Mouse (Mus musculus) heart, postnatal 10 days (tissue): ENCODE measurements around the gene 4933427D14Rik. TPM values are rescaled to one million over a fixed set of nuclear protein-coding genes. Genes with fewer than 3 reads are reported as not detected.

Experiments used
- DNase-seq, 2 experiments: peaks; one replicate each; pipeline ENCODE4 v3.0.0; 2021
- intact Hi-C: fragments of 180-260 bp; cut with DNase I; formaldehyde crosslinking; loops from one replicate; pipeline ENCODE4 v1.15.1; 2025
- total RNA-seq, 2 experiments: library from RNA; stranded (reverse); gene quantifications; 2 replicates each; pipeline ENCODE4 v1.2.3; 2021

Gene 4933427D14Rik
- total RNA-seq, 2 experiments from 2014 or later: 3.8 to 4.7 TPM

GRCm38 (mm10) chr11:72147910-72148309, 59.3 kb downstream of the 4933427D14Rik start:
- intact Hi-C loops: no loop called here
- no peak for DNase-seq

- DNase-seq: no peak
- intact Hi-C loops: loop anchor here (2.0 kb wide), 1 partner anchor 93 kb away; no protein-coding TSS in a partner anchor
Measured at GRCm38 (mm10) chr11:72145877-72146248, 61.4 kb downstream of the 4933427D14Rik start.

- DNase-seq: peak in 1 of 2 experiments; percentile 50
Measured at GRCm38 (mm10) chr11:72145182-72145876, 61.9 kb downstream of the 4933427D14Rik start.

GRCm38 (mm10) chr11:72142889-72143288, 64.4 kb downstream of the 4933427D14Rik start:
- intact Hi-C loops: no loop called here
- no peak for DNase-seq

More at GRCm38 (mm10) chr11:72145182-72145876, 61.9 kb downstream of the 4933427D14Rik start:
- intact Hi-C loops: loop anchor here (2.0 kb wide), 1 partner anchor 93 kb away; no protein-coding TSS in a partner anchor

GRCm38 (mm10) chr11:72140198-72140597, 67.1 kb downstream of the 4933427D14Rik start:
- intact Hi-C loops: no loop called here

GRCm38 (mm10) chr11:72136231-72136982, 70.9 kb downstream of the 4933427D14Rik start:
- intact Hi-C loops: loop anchor here (2.0 kb wide), 1 partner anchor 84 kb away; no protein-coding TSS in a partner anchor
- no peak for DNase-seq

More at GRCm38 (mm10) chr11:72140198-72140597, 67.1 kb downstream of the 4933427D14Rik start:
- no peak for DNase-seq

- intact Hi-C loops: loop anchor here (2.0 kb wide), 1 partner anchor 83 kb away; no protein-coding TSS in a partner anchor
- DNase-seq: peak; percentile 33 to 49
Measured at GRCm38 (mm10) chr11:72135383-72136158, 71.7 kb downstream of the 4933427D14Rik start, which contains the start of gene Pitpnm3. Pitpnm3 (minus strand) TSS chr11:72135778.

GRCm38 (mm10) chr11:72134536-72135382, 72.5 kb downstream of the 4933427D14Rik start:
- intact Hi-C loops: loop anchor here (5.0 kb wide), 1 partner anchor 47 kb away; no protein-coding TSS in a partner anchor
- DNase-seq: peak in 1 of 2 experiments; percentile 14

GRCm38 (mm10) chr11:72133075-72133474, 74.2 kb downstream of the 4933427D14Rik start:
- peak in 1 of 2 experiments; percentile 34 for DNase-seq
- intact Hi-C loops: loop anchor here (5.0 kb wide), 1 partner anchor 46 kb away; no protein-coding TSS in a partner anchor

- intact Hi-C loops: loop anchor here (5.0 kb wide), 1 partner anchor 45 kb away; no protein-coding TSS in a partner anchor
Measured at GRCm38 (mm10) chr11:72132266-72132665, 75.0 kb downstream of the 4933427D14Rik start.

GRCm38 (mm10) chr11:72131697-72132096, 75.6 kb downstream of the 4933427D14Rik start:
- intact Hi-C loops: loop anchor here (5.0 kb wide), 1 partner anchor 44 kb away; no protein-coding TSS in a partner anchor
- DNase-seq: no peak

More at GRCm38 (mm10) chr11:72132266-72132665, 75.0 kb downstream of the 4933427D14Rik start:
- DNase-seq: peak; percentile 82

- DNase-seq: no peak
- intact Hi-C loops: loop anchor here (5.0 kb wide), 1 partner anchor 44 kb away; no protein-coding TSS in a partner anchor
Measured at GRCm38 (mm10) chr11:72130905-72131304, 76.4 kb downstream of the 4933427D14Rik start.

- intact Hi-C loops: loop anchor here (5.0 kb wide), 1 partner anchor 43 kb away; no protein-coding TSS in a partner anchor
- no peak for DNase-seq
Measured at GRCm38 (mm10) chr11:72130472-72130871, 76.8 kb downstream of the 4933427D14Rik start.

- intact Hi-C loops: loop anchor here (5.0 kb wide), 1 partner anchor 43 kb away; no protein-coding TSS in a partner anchor
- peak; percentile 73 to 84 for DNase-seq
Measured at GRCm38 (mm10) chr11:72130021-72130420, 77.2 kb downstream of the 4933427D14Rik start.

GRCm38 (mm10) chr11:72129032-72129894, 78.0 kb downstream of the 4933427D14Rik start:
- no peak for DNase-seq

GRCm38 (mm10) chr11:72127450-72128189, 79.6 kb downstream of the 4933427D14Rik start:
- no peak for DNase-seq
- intact Hi-C loops: loop anchor here (5.0 kb wide), 1 partner anchor 60 kb away; no protein-coding TSS in a partner anchor

More at GRCm38 (mm10) chr11:72129032-72129894, 78.0 kb downstream of the 4933427D14Rik start:
- intact Hi-C loops: loop anchor here (5.0 kb wide), 1 partner anchor 62 kb away; no protein-coding TSS in a partner anchor

- DNase-seq: no peak
- intact Hi-C loops: loop anchor here (5.0 kb wide), 1 partner anchor 58 kb away; no protein-coding TSS in a partner anchor
Measured at GRCm38 (mm10) chr11:72125781-72126180, 81.5 kb downstream of the 4933427D14Rik start.
